Mouse (Mus musculus) ovary, postnatal 14 days (tissue): ENCODE data around the gene Klk7.

Source experiments
- DNase-seq: peaks from one replicate; pipeline ENCODE4 v3.0.0; 2022; ENCODE audit warnings: low spot score

Gene Klk7

DNA sequence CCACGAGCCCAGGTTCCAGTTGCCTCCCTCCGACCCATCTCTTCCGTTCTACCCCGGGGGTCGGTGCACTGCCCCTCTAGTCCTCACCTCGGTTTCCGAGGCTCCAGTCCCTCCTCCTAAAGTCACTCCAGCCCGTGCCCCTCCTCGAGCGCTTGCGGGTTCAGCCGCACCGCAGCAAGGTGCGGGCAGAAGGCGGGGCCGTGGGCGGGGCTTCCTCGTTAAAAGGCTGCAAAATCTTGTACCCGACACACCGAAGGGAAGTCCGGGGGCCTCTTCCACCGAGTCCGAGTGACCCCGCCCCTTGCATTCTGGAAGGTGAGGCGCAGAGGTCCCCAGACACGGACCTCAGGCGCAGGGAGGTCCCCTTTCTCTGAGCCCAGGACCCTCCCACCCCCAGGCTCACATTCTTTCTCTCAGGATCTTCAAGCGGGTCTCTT lies 13.7 kb upstream of the Klk7 start, which contains the start of gene Klk8:
Gene Klk8 (plus strand): TSS at position 245 of the 437 bp plus-strand sequence.
- DNase-seq = no peak

DNA sequence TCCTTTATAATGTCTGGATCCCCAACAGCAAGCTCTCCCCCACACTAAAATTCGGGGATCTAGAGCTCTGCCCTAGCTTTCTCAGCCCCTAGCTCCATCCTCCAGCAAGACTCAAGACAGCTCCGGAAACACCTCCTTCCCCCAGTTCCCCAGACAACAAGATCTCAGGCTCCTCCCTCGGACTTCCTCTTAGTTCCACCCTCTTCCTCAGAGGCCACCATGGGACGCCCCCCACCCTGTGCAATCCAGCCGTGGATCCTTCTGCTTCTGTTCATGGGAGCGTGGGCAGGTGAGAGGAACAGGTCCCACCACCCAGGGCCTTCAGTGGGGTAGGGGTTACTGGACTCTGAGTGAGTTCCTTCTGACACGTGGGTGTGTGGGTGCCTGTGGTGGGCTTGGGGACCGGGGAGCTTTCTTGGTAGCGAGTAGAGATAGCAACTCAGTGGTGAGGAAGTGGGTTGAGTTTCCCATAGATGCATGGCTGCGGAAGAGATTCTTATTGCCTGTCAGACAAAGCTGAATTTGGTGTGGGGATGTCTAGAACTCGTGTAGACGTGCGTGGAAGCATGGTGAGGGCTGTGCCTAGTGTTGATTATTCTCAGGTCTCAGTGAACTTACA lies 13.1 kb upstream of the Klk7 start:
- DNase-seq = no peak

DNA sequence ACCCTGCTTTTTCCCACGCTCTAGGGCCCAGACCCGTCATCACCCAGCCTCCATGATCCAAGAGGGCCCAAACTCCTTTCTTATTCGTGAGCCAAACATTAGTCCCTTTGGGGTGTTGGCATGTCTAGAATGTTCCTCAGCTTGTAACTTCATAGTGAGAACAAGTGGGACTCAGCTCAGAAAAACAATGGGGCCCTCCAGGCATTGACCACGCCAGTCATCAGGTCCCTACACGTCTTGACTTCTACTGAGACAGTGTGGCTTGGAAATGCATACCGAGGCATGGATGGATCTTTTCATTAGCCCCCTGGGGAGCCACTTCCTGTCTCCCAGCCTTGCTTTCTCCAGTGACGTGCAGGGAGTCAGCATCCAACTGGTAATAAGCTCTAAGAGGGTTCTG lies 11.2 kb upstream of the Klk7 start:
- DNase-seq = no peak

DNA sequence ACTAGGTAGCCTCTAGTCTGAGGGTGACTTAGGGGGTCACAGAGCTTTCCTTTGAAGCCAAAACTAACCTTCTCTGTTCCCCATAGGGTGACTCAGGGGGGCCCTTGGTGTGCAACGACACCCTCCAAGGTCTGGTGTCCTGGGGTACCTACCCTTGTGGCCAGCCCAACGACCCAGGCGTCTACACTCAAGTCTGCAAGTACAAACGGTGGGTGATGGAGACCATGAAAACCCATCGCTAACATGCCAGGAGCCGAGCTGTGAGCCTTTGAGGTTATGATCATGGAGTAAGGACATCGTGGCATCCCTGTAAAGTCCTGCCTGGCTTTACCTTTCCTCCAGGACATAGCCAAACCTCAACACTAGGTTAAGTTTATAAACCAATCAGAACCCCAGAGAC lies 4.1 kb downstream of the Klk7 start:
- no peak for DNase-seq

DNA sequence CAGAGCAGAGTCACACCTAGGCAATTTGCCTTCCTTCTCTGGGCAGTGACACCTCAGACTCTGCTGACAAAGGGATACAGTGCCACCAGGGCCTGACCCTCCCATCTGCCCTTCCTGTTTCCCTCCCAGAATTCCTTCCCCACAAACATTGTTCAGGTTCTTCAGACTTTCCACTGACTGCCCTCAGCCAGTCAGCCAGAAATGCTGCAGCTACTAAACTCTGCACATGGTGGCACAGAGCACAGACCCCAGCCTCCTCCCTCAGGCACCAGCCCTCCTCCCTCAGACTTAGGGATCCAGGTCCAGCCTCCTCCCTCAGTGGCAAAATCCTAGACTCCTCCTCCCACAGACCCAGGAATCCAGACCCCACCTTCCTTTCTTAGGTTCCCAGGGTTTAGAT lies 5.7 kb downstream of the Klk7 start:
- DNase-seq = no peak

DNA sequence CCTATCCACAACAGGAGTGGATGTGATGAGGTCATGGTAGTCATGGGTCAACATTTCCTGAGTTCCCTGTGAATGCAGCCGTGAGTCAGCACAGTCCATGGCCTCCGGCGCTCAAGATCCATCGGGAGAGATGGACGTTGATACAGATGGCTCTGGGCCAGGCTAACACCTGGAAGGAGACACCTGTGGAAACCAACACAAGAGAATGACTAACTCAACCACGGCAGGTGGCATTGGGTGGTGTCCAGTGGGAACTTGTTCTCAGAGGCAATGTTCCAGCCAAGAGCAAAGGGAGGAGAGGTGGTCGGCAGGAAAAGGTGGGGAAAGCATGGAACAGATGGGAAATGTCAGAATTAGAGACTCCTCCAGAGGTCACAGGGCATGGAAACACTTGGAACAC lies 10.5 kb downstream of the Klk7 start:
- DNase-seq = no peak

DNA sequence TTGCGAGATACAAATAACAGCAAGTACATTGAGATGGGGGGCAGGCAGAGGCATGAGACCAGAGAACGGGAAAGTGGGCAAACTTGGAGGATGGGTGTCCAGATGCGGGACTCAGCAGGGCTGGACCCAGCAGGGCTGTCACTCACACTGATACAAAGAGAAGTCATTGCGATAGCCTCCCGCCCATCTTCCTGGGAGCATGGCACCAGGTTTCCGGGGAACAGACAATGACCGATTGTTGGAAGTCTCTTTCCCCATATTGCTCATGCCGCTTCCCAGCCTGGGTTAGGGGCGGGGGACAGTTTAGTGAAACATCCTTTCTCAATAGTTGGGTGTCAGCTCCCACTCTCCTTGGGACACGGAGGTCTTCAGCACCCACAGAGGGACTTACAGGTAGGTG lies 13.1 kb downstream of the Klk7 start, which contains the start of gene Klk6:
Gene Klk6 (plus strand): TSS at position 301 of the 400 bp plus-strand sequence.
- no peak for DNase-seq

DNA sequence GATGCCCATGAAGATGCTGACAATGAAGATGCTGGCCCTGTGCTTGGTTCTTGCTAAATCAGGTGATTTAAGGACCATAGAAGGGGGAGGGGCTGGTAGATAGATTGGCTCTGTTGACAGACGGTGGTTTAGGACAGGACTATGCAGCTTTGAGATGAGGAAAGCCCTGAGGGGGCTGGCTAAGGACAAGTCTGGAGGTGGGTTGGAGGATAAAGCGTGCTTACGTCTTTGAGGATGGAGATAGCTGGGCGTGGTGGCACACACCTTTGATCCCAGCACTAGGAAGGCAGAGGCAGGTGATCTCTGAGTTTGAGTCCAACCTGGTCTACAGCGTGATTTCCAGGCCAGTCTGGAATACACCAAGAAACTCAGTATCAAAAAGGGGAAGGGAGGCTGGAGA lies 15.0 kb downstream of the Klk7 start:
- DNase-seq = no peak

DNA sequence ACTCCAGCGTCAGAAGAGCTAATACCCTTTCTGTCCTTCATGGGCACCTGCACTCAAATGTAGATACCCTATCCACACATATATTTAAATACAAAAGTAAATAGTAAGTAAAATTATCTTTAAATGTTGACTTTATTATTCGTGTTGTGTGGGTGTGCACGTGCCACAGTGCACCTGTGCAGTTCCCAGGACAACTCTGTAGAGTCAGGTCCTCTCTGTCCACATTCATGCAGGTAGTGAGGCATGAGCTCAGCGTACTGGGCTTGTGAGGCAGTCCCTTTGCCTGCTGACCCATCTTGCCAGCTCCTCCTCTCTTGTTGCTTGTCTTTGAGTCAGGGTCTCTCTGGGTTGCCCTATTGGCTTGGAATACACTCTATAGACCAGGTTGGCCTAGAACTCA lies 16.6 kb downstream of the Klk7 start:
- no peak for DNase-seq

DNA sequence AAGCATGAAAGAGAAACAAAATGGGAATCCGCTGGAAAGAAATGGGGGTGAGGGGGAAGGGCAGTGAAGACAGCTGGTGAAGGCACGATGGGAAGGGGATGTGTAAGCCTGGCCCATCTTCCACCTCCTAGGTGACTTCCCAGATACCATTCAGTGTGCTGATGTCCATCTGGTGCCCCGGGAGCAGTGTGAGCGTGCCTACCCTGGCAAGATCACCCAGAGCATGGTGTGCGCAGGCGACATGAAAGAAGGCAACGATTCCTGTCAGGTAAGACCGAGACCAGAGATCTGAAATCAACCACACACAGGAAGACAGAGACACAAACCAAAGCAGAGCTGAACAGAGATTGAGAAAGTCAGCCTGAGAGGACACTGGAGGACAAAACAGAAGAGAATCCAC lies 17.9 kb downstream of the Klk7 start:
- no peak for DNase-seq

DNA sequence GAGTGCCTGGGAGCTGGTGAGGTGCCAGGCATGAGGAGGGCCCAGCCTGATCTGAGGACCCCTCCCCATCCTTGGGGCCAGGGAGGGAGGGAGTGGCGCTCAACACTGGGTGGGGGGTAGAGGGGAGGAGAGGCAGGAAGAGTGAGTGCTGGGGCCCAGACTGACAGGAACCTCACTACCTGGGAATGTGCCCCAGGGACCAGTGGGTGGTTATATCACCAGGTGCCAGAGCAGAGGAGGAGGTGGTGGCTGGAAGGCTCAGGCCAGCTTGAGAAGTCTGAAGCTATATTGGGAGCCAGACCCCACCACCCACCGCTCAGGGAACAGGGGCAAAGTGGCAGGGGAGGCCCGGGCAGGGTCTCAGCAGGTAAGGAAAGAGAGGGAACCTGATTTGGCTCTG lies 30.6 kb downstream of the Klk7 start, which contains the start of gene Klk5:
Gene Klk5 (plus strand): TSS at position 271 of the 400 bp plus-strand sequence.
- DNase-seq = no peak

DNA sequence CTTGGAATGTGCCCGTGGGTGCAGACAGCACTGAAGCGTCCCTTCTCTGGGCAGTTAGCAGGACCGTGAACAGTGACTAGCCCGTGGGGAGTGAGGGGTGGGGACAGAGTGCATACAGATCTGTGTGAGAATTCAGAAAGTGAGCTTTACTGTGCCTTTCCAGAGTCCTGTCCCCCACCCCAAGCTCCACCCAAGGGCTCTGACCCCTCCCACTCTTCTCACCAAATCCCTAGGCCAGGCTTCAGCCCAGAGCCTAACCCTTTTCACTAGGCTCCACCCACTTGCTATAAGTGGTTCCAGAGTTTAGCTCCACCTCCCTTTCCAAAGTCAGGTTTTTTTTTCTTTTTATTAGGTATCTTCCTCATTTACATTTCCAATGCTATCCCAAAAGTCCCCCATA lies 32.7 kb downstream of the Klk7 start:
- no peak for DNase-seq

DNA sequence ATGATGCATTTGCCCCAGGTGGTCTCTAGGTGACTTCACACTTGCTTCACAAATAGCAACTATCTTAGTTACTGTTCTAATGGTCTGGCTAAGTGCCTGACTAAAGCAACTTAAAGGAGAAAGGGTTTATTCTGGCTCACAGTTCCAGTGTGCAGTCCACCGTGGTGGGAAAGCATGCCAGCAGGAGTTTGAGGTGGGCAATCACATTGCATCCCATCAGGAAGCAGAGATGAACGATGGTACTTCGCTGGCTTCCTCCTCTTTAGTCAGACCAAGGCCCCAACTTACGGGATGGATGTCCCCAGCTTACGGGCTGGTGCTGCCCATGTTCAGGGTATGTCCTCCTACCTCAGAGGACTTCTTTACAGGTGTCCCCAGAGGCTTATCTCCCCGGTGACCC lies 40.5 kb downstream of the Klk7 start:
- DNase-seq = no peak

DNA sequence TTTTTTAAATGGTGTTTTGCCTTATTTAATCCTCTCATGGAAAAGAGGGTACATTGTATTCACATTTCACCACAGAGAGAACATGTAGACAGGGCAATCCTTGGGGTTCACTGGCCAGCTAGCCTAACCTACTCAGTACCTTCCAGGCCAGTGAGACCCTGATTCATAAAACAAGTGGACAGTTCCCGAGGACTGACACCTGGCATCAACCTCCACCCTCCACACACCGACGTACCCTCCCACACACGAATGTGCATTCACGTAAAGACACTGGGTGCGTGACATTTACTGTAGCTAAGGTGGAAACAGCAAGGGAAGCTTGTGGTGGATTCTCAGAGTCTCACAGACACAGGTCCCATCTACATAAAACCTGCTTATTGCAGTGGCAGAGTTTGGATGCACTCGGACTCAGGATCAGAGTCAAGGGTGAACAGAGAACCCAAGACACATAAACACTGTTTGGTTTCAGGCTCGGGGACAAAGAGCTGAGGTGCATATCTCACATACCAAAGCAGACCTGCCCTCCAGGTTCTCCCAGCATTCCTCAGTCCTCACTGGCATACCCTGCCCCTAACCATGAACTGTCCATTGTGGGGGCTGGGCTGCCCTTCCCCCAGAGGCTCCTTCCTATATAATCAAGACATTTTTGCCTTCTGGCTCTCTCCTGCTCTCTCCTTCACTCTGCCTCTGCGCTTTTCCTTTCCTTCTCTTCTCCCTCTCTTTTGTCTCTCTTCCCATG lies 43.7 kb downstream of the Klk7 start:
- no peak for DNase-seq

DNA sequence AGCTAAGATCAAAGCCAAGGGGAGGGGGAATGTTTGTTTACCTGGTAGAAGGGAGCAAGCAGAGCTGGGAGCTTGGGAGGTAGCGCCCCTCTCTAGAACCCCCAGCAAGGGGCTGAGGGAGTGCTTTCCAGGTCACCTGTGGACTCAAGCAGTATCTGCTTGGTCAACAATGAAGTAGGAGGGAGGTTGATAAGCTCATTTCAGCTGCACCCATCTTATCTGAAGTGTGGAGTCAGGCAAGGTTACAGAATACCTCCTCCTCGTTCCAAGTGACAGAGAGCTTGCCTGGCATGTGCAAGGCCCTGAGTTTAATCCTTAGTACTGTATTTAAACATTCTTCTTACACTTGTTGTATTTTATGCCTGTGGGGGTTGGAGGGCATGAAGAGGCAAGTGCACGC lies 44.6 kb downstream of the Klk7 start:
- no peak for DNase-seq

DNA sequence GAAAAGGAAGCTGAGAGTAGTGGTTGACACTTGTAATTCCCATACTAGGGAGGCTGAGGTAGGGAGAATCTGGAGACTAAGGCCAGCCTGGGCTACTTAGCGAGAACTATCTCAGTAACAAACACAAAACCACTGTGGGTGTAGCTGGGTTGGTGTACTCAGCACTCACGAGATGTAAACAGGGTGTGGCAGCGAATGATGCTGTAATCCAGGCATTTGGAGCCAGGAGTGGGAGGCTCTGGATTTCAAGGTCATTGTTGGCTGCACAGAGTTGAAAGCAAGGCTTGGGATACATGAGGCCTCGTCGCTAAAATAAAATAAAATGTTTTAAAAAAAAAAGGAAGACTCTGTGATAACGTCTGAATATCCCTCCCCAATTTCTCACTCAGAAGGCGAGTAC lies 45.2 kb downstream of the Klk7 start:
- DNase-seq = no peak

DNA sequence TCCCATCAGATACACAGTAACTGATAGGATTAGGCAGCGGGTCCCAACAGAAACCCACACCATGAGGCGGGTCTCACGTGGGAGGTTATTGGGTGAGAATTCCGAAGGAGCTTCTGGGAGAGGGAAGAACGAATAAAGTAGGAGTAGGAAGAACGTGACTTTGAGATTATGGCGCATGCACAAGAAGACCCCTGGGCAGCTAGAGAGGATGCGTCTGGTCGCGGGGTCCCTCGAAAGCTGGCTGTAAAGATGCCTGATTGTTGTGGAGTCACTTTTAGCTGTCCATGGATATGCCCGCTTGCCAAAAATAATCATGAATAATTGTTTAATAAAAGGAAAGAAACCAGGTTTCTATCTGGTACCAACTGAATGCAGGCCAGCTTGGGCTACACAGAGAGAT lies 46.4 kb downstream of the Klk7 start:
- no peak for DNase-seq

DNA sequence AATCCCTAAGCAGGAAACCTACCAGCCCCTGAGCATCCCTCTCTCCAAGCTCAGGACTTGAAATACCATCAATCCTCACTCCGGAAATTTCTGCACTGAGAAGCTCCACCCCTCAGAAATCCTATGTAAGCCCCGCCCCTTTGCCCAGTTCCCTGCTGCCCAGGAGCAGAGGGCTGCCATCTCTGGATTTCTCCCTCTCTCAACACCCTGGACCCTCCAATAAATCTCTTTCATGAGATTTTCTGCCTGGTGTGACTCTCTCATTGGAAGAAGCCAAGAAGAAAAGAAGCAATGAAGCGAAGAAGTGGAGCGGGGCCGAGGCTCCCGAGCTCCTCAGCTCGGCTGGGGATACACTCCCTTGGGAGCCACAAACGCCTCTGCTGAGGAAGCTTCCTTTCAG lies 49.3 kb downstream of the Klk7 start:
- DNase-seq = no peak
